Mouse (Mus musculus) gastrocnemius, postnatal 10 days (tissue): Measurements from ENCODE around the gene Dhodh. TPM values are rescaled to one million over a fixed set of nuclear protein-coding genes. Genes with fewer than 3 reads are reported as not detected.

Experiments used
- DNase-seq: peaks from one replicate; pipeline ENCODE4 v3.0.0; 2021; ENCODE audit warnings: mixed read lengths
- total RNA-seq, 2 experiments: library from RNA; stranded (reverse); gene quantifications; 2 replicates each; pipeline ENCODE4 v1.2.3; 2021

Gene Dhodh
- total RNA-seq, 2 experiments from 2014 or later = 13.1 to 13.4 TPM

DNA sequence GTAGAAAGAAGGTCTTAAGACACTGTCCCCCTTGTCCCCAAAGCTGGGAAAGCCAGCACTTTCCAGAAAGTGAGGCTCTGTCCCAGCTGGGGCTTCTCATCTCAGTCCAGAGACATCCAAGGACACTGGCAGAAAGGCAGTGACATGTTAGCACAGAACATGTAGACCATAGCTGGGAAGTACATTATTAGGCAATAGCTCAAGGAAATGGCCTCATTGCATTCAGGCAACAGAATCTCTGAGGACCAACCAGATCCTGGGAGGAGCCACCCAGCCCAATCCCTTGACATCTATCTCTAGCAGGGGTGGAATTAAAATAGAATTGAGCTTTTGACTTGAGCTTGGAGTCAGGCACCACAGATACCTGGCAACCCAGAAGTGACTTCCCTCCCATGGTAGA lies 22.8 kb downstream of the Dhodh start:
- no peak for DNase-seq

DNA sequence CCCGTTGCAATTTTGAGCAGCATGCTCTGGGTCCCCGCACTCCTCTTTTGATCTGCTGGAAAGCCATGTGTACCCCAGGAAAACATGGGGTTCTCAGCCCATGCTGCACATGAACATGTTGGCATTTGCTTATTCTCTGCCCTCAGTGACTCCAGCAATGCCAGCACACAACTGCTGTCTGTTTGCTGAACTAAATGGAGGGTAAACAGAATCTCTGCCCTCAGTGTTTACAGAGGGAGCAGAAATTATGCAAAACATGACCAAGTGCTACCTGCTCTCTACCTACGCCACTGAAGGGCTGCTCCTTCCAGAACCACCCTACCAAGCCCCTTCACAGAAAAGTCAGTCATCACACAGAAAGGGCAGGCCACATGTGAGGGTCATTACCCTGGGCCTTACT lies 23.6 kb downstream of the Dhodh start:
- DNase-seq = no peak

DNA sequence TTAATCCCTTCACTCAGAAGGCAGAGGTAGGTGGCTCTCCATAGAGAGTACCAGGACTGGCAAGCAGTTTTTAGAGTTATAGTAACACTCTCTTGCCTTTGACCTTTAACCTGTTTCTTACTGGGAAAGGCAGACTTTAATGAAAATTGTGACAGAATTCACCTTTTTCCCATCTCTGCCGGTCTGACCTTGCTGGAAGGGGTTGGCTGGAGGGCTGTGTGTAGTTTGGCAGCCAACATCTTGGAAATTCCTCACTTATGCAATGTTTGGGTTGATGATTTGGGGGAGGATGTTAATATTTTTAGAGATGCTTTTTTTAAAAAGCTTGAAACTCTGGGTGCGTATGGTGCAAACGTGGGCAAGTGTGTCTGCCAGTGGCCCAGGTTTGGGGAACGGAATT lies 24.2 kb downstream of the Dhodh start:
- DNase-seq = no peak

GRCm38 (mm10) chr8:109578900-109579301 lies 29.6 kb downstream of the Dhodh start, which contains the start of gene Hp:
TSS of gene Hp (minus strand) at chr8:109579172.
- DNase-seq = no peak

- no peak for DNase-seq
Observed at GRCm38 (mm10) chr8:109576311-109576710, 32.2 kb downstream of the Dhodh start.

DNA sequence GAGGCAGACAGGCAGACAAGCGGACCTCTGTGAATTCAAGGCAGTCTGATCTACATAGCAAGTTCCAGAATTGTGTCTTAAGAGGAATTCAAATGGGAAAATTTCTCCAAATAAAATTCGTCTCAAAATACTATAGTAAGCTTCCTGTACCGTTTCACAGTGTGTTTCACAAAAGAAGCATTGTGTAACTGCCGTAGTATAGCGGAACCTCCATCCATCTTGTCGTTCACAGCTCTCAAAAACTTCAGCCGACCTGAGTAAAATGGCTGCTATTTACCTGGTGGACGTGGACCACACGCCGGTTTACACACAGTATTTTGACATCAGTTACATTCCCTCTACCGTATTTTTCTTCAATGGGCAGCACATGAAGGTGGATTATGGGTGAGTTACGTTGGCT lies 37.3 kb downstream of the Dhodh start:
- no peak for DNase-seq

DNA sequence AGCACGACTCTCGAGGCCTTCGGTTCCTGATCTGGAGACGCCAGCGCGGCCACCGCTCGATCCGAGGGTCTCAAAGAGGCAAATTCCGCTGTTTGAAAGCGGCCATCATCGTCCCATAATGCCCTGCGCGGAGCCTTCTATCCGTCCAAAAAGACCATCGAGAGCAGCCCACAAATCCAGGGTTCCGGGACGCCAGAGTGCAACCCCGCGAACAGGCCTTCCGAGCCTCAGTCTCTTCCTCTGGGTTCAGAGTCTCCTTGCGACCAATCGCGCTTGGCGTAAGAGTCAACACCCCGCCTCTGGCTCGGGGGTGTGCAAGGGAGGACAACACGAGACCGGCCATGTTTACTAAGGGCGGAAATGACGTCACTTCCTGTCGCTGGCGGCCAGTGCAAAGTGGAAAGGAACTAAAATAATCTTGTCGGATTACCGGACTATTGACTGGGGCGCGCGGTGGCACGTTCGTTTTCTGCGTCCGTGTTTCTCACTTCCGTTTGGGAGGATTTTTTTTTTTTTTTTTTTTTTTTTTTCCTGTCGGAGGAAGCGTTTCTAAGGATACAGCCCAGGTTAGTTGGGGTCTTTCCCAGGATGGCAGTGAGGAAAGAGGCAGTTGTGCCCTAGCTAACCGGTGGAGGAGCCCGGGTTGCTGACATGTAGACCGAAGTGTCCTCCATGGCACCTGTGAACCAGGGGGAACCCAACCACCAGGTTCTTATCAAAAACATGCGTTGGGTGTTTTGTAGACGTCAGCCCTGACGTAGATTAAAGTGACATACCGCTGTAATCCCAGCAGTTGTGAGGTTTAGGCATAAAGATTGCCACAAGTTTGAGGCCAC lies 42.8 kb downstream of the Dhodh start, which contains the start of the genes Dhx38 and Txnl4b:
Gene Dhx38, minus strand, starts transcription at position 364 of the 836 bp plus-strand sequence.
Gene Txnl4b, plus strand, starts transcription at position 395 of the 836 bp plus-strand sequence.
- peak; percentile 97 for DNase-seq

- DNase-seq = no peak
Observed at GRCm38 (mm10) chr8:109564766-109565165, 43.7 kb downstream of the Dhodh start.

DNA sequence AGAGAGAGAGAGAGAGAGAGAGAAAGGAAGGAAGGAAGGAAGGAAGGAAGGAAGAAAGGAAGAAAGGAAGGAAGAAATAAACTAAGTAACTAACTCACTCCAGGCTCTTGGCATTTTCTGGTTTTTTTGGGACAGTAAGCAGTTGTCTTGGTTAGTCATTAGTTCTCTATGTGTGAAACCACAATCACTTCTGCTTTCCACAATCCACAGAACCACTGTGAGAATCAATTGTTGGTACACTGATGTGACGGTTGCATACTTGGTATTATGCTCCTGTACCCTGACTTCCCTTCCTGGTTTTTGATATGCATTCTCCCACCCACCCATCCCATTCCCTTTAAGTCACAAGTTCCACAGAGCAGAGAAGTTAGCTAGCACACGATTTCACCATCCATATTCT lies 44.6 kb downstream of the Dhodh start:
- no peak for DNase-seq

DNA sequence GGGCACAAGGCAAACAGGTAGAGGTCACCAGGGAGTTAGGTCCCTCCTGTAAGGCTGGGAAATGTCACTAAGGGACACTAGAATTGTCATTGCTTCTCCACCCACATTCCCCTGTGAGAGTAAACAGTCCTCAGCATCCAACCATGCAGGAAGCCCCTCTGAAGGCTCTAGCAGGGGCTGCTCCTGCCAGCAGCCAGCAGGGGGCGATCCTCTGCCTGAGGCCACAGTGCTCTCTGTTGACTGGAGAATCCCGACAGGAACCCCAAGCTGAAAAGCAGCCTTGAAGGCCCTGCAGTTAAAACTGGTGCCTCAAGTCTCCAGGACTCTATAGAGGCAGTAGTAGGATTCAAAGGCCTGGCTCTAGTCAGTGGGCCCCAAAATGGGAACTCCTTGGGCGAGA lies 56.8 kb downstream of the Dhodh start:
- peak; percentile 26 for DNase-seq

- DNase-seq = no peak
Observed at GRCm38 (mm10) chr8:109544049-109544448, 64.4 kb downstream of the Dhodh start.

- DNase-seq = no peak
Observed at GRCm38 (mm10) chr8:109542748-109543519, 65.5 kb downstream of the Dhodh start.

DNA sequence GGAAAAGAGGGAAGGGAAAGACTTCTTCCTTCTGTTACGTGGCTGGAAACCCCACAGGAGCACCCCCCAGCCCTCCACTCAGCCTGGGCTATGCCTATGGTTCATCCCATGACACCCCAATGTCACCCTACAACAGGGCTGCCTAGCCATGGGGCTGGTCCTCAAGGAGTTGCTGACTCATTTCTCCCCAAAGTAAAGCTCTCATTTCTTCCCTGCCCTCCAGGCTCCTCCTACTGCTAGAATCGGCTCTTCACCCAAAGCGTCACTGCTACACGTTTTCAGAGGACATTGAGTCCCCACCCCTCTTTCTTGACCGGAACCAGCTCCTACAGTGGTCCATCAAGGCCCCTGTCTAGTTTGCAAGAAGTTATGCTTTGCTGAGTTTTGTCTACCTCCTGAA lies 66.3 kb downstream of the Dhodh start:
- no peak for DNase-seq

Other genes starting within 250 kb of the Dhodh start
- gene Pmfbp1, start 114.6 kb downstream of the Dhodh start, total RNA-seq = not detected
- gene Dhx38, start 42.8 kb downstream of the Dhodh start, total RNA-seq = 10 to 100 TPM; 12.9 to 13.6 TPM
- 1 to 10 TPM; 6.9 to 7.7 TPM for gene Txnl4b, start 42.8 kb downstream of the Dhodh start, total RNA-seq
- 1 to 10 TPM; 8.3 to 9.7 TPM for gene Hp, start 29.5 kb downstream of the Dhodh start, total RNA-seq
- gene Pkd1l3, start 5.8 kb upstream of the Dhodh start, total RNA-seq = under 1 TPM in 1 of 2 experiments, not detected in 1; 0.23 TPM
- 10 to 100 TPM; 32.3 to 40.7 TPM for gene Ist1, start 84.6 kb upstream of the Dhodh start, total RNA-seq
- gene Zfp821, start 96.9 kb upstream of the Dhodh start, total RNA-seq = 1 to 10 TPM; 7.5 to 9.5 TPM
- gene Atxn1l, start 129.1 kb upstream of the Dhodh start, total RNA-seq = 10 to 100 TPM; 25.1 to 25.4 TPM
- 10 to 100 TPM; 34.8 to 42.5 TPM for gene Ap1g1, start 169.9 kb upstream of the Dhodh start, total RNA-seq